Mouse (Mus musculus): ENCODE results near the gene Sesn3.

- TF ChIP-seq POLR2A (IDR thresholded peaks at IDR 0.05; ENCODE audit: borderline replicate concordance, extremely low read depth, insufficient read depth, insufficient read length, poor library complexity, severe bottlenecking), result no peak
- TF ChIP-seq CTCF (IDR thresholded peaks at IDR 0.05; ENCODE audit: borderline replicate concordance, extremely low read depth, insufficient read depth, insufficient read length), result no peak
Observed at GRCm38 (mm10) chr9:14313968-14314367, 39.1 kb downstream of the Sesn3 start.

Data from brain, embryonic 14.5 days (tissue).